Mouse (Mus musculus) kidney, embryonic 14.5 days (tissue): ENCODE measurements around the gene Catsper3. TPM values are rescaled to one million over a fixed set of nuclear protein-coding genes. Genes with fewer than 3 reads are reported as not detected.

Experiments used
- ATAC-seq: fragments of 200-750 bp; cut with Nextera tagmentation; 2 replicates; pipeline ENCODE4 v1.8.0; 2017; ENCODE audit warnings: moderate number of reproducible peaks, mild to moderate bottlenecking, moderate TSS enrichment, moderate library complexity; ENCODE audit not compliant: low FRiP score, low TSS enrichment
- H3K27ac ChIP-seq: fragments of 300-500 bp; sonication (generic); 2 replicates; pipeline ENCODE4 v1.5.1; 2014; ENCODE audit warnings: low read depth, mild to moderate bottlenecking, low read length, moderate library complexity, mixed read lengths
- H3K27me3 ChIP-seq: fragments of 300-500 bp; sonication (generic); 2 replicates; pipeline ENCODE4 v1.6.1; 2014; ENCODE audit warnings: mild to moderate bottlenecking, low read length; ENCODE audit not compliant: control insufficient read depth, insufficient read depth
- H3K36me3 ChIP-seq: fragments of 300-500 bp; sonication (generic); 2 replicates; pipeline ENCODE4 v1.6.1; 2014; ENCODE audit warnings: low read length, mixed read lengths; ENCODE audit not compliant: control insufficient read depth, insufficient read depth
- H3K4me1 ChIP-seq: fragments of 300-500 bp; sonication (generic); 2 replicates; pipeline ENCODE4 v1.6.1; 2014; ENCODE audit warnings: low read length, mixed read lengths; ENCODE audit not compliant: control insufficient read depth, insufficient read depth
- H3K4me2 ChIP-seq: fragments of 300-500 bp; sonication (generic); replicated peaks from 2 replicates; pipeline ENCODE4 v1.6.1; 2014; ENCODE audit warnings: low read depth, mild to moderate bottlenecking, low read length
- H3K4me3 ChIP-seq: fragments of 300-500 bp; sonication (generic); 2 replicates; pipeline ENCODE4 v1.5.1; 2014; ENCODE audit warnings: mild to moderate bottlenecking, low read length
- H3K9ac ChIP-seq: fragments of 300-500 bp; sonication (generic); 2 replicates; pipeline ENCODE4 v1.6.1; 2014; ENCODE audit warnings: low read depth, mild to moderate bottlenecking, low read length, moderate library complexity
- H3K9me3 ChIP-seq: fragments of 300-500 bp; sonication (generic); 2 replicates; pipeline ENCODE4 v1.6.1; 2016; ENCODE audit warnings: low read length; ENCODE audit not compliant: control insufficient read depth
- WGBS: fragments of 180-500 bp; shearing (Covaris S2); extraction: QIAGEN DNeasy Blood & Tissue Kit; methylation state at CpG from one replicate; pipeline ENCODE4 v1.1.7; 2014; 5-methylcytosine and 5-hydroxymethylcytosine counted together
- polyA plus RNA-seq: library from polyadenylated mRNA; unstranded; fragments of >200 nt; fragmentation: Nextera tagmentation; extraction: Ambion mirVana; gene quantifications from 2 replicates; pipeline ENCODE4 v1.2.1, GENCODE M21; 2014

Gene Catsper3
- polyA plus RNA-seq, 1 experiment from 2014 or later: 0.32 TPM

DNA sequence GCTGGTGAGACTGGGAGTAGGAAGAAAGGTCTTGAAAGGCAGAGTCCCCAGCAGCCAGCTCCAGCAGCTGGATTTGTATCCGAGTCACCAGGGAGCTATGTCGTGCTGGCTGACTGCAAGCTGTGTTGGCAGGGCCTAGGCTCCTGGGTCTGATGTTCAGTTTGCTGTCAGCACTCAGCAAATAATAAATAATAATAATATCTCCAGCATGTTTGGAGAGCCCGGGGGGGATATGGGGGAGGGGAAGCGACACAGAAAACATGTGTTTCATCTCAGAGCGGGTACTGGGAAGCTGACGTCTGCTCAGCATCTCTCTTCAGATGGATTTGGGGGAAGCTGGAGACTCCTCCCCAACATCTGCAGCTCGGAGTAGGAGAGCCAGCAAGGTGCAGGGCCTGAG, 71.4 kb downstream of the Catsper3 start:
- WGBS: 34% methylated on average over 7 of the region's 7 CpGs
- no peaks in the 10 kb centered on the region for H3K9me3 ChIP-seq
- no peak overlapping the region for H3K27ac ChIP-seq
- no peak overlapping the region for H3K4me2 ChIP-seq
- H3K4me1 ChIP-seq: no peaks in the 10 kb centered on the region
- no peaks in the 10 kb centered on the region for H3K36me3 ChIP-seq
- no peak overlapping the region for H3K9ac ChIP-seq
- peaks cover 9% of the 10 kb centered on the region; the same call in 1 of the 2 replicates for H3K27me3 ChIP-seq
- ATAC-seq: no peak
- H3K4me3 ChIP-seq: no peak overlapping the region

DNA sequence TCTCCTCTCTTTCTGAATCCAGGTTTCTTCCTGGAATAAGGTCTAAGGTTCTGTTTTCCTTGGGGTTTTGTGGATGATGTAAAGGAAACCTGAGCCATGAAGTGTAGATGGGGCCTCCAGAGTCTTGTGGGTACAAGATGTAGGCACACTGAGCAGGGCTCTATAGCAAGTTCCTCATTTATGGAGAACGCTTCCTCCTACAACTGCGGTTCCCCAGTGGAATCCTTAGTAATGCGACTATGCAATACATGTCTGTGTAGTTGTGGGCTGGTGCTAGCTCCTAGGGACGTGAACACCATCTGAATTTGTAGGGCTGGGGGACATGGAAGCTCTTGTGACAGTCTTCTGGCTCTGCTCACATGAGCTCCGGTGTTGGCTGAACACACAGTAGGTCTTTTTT, 74.1 kb downstream of the Catsper3 start:
- no peak for ATAC-seq
- H3K4me3 ChIP-seq: no peak overlapping the region
- H3K4me1 ChIP-seq: no peaks in the 10 kb centered on the region
- H3K9me3 ChIP-seq: no peaks in the 10 kb centered on the region
- no peak overlapping the region for H3K4me2 ChIP-seq
- H3K36me3 ChIP-seq: no peaks in the 10 kb centered on the region
- no peak overlapping the region for H3K9ac ChIP-seq
- peaks cover 9% of the 10 kb centered on the region; the same call in 1 of the 2 replicates for H3K27me3 ChIP-seq
- 85% methylated on average over 5 of the region's 5 CpGs for WGBS
- no peak overlapping the region for H3K27ac ChIP-seq

Other genes starting within 250 kb of the Catsper3 start
- gene Ddx41, start 247.9 kb upstream of the Catsper3 start, polyA plus RNA-seq: 94.1 and 94.7 TPM in 2 replicates
- 36.7 and 39.3 TPM in 2 replicates for gene Fam193b, start 213.4 kb upstream of the Catsper3 start, polyA plus RNA-seq
- 73.5 and 232 TPM in 2 replicates for gene Tmed9, start 210.8 kb upstream of the Catsper3 start, polyA plus RNA-seq
- 13.5 and 18.2 TPM in 2 replicates for gene B4galt7, start 184.7 kb upstream of the Catsper3 start, polyA plus RNA-seq
- 58.3 and 60.3 TPM in 2 replicates for gene Caml, start 161.6 kb upstream of the Catsper3 start, polyA plus RNA-seq
- gene Ddx46, start 149.5 kb upstream of the Catsper3 start, polyA plus RNA-seq: 35.7 and 48.5 TPM in 2 replicates
- 55.2 and 77.6 TPM in 2 replicates for gene B230219D22Rik, start 91.4 kb upstream of the Catsper3 start, polyA plus RNA-seq
- gene Txndc15, start 69.9 kb upstream of the Catsper3 start, polyA plus RNA-seq: 87.1 and 91.7 TPM in 2 replicates
- 49.2 and 58.4 TPM in 2 replicates for gene Pcbd2, start 57.2 kb upstream of the Catsper3 start, polyA plus RNA-seq
- 0.37 and 0.42 TPM in 2 replicates for gene Pitx1, start 51.6 kb downstream of the Catsper3 start, polyA plus RNA-seq